Mouse (Mus musculus) heart, adult 8-10 months (tissue): ENCODE results near the gene G430095P16Rik. TPM values are rescaled to one million over a fixed set of nuclear protein-coding genes. Genes with fewer than 3 reads are reported as not detected.

ENCODE experiments used
- DNase-seq: peaks from one replicate; pipeline ENCODE4 v3.0.0; 2022; ENCODE audit warnings: low spot score
- total RNA-seq, 4 experiments: library from RNA; stranded (reverse); gene quantifications; 2 replicates each; pipeline ENCODE4 v1.2.4; 2022

Gene G430095P16Rik
- total RNA-seq, 4 experiments from 2014 or later, result 0.66 TPM; not detected in 3

DNA sequence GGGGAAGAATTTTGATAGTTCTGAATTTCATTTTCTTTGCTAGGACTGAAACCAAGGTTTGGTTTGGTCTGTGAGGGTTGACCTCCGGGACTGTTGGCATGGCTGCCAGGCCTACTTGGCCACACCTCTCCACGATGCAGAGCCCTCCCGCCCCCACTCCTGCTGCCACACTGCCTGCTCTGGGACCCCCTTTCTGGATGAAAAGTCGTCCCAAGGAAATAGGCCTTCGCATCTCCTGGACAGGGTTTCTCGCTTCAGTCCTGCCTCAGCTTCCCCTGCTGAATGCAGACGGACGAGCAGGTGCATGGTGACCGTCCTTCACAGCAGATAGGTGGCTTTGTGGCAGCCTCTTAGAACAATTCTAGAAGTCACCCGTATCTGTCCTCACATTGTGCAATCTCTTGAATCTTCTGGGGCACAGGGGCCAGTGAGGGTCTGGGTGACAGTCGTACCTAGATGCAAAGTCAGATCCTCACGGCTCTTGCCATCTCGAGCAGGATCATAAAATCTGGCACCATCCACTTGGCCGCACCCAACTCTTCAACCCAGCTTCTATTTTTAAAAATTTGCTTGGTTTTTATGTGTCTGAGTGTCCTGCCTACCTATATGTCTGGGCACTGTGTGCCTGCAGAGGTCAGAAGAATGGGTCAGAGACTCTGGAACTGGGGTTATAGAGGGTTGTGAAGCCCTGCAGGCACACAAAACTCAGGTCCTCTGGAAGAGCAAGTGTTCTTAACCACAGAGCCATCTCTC lies 45.7 kb downstream of the G430095P16Rik start:
- DNase-seq, result no peak

- no peak for DNase-seq
Measured at GRCm38 (mm10) chr8:84769324-84769723, 46.5 kb downstream of the G430095P16Rik start.

DNA sequence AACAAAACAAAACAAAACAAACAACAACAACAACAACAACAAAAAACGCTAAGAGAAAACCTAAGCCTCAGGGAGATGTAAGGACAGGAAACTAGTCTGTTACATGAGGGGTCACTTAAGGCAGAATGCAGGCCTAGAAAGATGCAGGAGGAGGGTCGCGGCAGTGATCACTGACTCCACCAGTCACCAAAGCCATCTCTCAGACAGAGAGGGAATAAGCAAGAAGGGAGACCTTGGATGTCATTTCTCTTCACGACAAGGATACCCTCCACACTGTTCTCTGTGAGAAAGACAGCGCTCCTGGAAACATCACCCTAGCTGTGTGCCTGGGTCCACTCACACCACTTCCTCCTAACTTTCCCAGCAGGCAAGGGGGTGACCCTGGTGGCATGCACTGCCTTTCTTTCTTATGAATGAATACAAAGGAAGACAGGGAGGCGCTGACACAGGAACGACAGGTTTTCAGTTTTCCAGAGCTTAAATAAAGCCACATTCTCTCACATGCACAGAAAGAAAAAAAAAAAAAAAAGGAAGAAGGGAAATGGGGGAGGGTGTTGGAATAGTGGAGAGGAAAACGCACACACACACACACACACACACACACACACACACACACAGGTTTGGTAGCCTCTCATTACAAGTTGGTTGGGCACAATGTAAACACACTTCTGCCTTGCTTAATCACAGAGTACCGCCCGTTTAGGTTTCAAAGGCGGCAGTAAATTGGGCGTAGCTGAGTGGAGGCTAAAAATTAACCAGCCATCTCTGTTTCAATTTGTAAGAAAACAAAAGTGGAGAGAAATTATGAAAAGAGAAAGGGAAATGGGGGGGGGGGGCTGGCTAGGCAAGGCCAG lies 47.5 kb downstream of the G430095P16Rik start:
- DNase-seq, result no peak

- DNase-seq, result no peak
Measured at GRCm38 (mm10) chr8:84771000-84771687, 48.3 kb downstream of the G430095P16Rik start.

GRCm38 (mm10) chr8:84771941-84772378 lies 49.2 kb downstream of the G430095P16Rik start:
- no peak for DNase-seq

DNA sequence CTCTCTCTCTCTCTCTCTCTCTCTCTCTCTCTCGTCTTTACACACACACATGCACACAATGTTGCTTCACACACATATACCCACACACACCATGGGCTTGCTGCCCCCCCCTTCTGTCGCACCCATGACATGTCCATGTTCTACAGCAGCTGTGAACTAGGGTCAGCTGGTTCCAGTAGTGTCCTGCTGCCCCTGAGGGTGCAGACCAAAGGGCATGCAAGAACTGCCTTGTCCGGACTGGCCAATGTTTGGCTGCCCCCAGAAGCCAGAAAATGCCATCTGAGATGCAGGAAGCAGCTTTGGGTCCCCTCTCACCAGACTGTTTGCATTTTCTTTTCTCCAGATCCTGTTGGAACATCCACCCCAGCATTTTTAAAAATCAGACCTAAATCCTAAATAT lies 49.8 kb downstream of the G430095P16Rik start:
- no peak for DNase-seq

DNA sequence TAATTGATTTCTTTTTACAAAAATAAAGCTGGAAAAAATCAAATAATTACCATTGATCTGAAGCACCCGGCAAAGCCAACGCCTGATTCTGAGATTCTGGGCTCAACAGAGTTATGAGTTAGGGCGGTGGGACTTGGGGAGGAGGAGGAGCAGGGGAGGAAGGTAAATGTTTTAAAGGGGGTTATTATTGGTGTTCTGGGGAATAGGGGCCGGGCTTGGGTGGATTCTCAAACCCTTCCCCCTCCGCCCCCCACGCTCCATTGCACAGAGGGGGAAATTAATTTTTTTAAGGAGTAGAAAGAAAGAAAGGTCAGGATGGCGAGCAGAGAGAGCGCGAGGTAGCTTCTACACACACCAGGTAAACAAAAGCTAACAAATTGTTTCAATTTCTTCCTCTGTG lies 50.5 kb downstream of the G430095P16Rik start:
- DNase-seq, result no peak

DNA sequence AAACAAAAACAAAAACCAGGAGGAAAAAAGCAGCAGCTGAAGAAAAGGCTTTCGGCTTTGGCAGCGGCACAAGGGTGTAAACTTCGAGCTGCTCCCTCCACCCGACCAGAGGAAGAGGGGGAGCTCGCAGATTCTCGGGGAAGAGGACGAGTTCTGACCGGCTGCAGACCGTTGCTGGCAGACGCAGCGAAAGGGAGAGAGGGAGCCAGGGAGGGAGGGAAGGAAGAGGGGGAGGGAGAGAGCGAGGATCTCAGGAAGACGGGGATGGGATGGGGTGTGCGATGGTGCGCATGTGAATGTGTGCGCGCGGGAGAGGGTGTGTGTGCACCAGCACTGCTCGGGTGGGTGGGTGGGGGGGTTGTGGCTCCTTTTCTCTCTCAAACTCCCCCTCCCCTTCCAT lies 51.0 kb downstream of the G430095P16Rik start:
- DNase-seq, result peak; percentile 75

GRCm38 (mm10) chr8:84774473-84774911 lies 51.7 kb downstream of the G430095P16Rik start:
- peak; percentile 58 for DNase-seq

- DNase-seq, result no peak
Measured at GRCm38 (mm10) chr8:84775105-84775591, 52.3 kb downstream of the G430095P16Rik start.

GRCm38 (mm10) chr8:84775621-84776113 lies 52.9 kb downstream of the G430095P16Rik start:
- DNase-seq, result no peak

Other genes with a start within 250 kb of the G430095P16Rik start
- 10 to 100 TPM; 12.8 to 26.9 (median 17.4) TPM for gene Ier2, start 60.2 kb upstream of the G430095P16Rik start, total RNA-seq
- 10 to 100 TPM; 30.9 to 41.7 (median 38.5) TPM for gene Trmt1, start 36.7 kb upstream of the G430095P16Rik start, total RNA-seq
- 10 to 100 TPM; 26.7 to 36.0 (median 33.4) TPM for gene Nacc1, start 35.1 kb upstream of the G430095P16Rik start, total RNA-seq
- gene Lyl1, start 21.6 kb upstream of the G430095P16Rik start, total RNA-seq, result 1 to 10 TPM; 3.5 to 4.8 (median 4.3) TPM
- gene Nfix, start 77.3 kb downstream of the G430095P16Rik start, total RNA-seq, result 100 to 1,000 TPM; 288 to 356 (median 295) TPM
- 10 to 100 TPM; 10.3 to 13.2 (median 12.0) TPM for gene Dand5, start 99.8 kb downstream of the G430095P16Rik start, total RNA-seq
- gene Gadd45gip1, start 108.5 kb downstream of the G430095P16Rik start, total RNA-seq, result 10 to 100 TPM; 31.0 to 34.9 (median 33.1) TPM
- gene Rad23a, start 117.7 kb downstream of the G430095P16Rik start, total RNA-seq, result 10 to 100 TPM; 82.8 to 92.9 (median 89.3) TPM
- 100 to 1,000 TPM; 330 to 410 (median 343) TPM for gene Calr, start 123.9 kb downstream of the G430095P16Rik start, total RNA-seq
- 10 to 100 TPM; 19.9 to 24.6 (median 22.9) TPM for gene Farsa, start 134.0 kb downstream of the G430095P16Rik start, total RNA-seq
- gene Syce2, start 149.1 kb downstream of the G430095P16Rik start, total RNA-seq, result 1 to 10 TPM; 2.2 to 5.9 (median 4.1) TPM
- gene Gcdh, start 170.9 kb downstream of the G430095P16Rik start, total RNA-seq, result 10 to 100 TPM; 77.8 to 99.2 (median 86.0) TPM
- gene Klf1, start 178.9 kb downstream of the G430095P16Rik start, total RNA-seq, result not detected
- 10 to 100 TPM in 3 of 4 experiments, 1 to 10 TPM in 1; 7.9 to 15.7 (median 12.3) TPM for gene Dnase2a, start 185.6 kb downstream of the G430095P16Rik start, total RNA-seq
- under 1 TPM; 0.06 to 0.19 (median 0.13) TPM for gene Mast1, start 214.4 kb downstream of the G430095P16Rik start, total RNA-seq
- gene Rtbdn, start 224.0 kb downstream of the G430095P16Rik start, total RNA-seq, result not detected
- gene Gm49661, start 246.4 kb downstream of the G430095P16Rik start, total RNA-seq, result 1 to 10 TPM in 2 of 4 experiments, not detected in 2; 2.4 to 5.9 TPM
- gene Prdx2, start 246.6 kb downstream of the G430095P16Rik start, total RNA-seq, result 100 to 1,000 TPM; 644 to 711 (median 676) TPM
- gene Rnaseh2a, start 246.8 kb downstream of the G430095P16Rik start, total RNA-seq, result 10 to 100 TPM; 41.9 to 61.3 (median 55.0) TPM